Mouse (Mus musculus) T-helper 2 cell (primary cell): ENCODE results near the gene Vps53.
"Not testable (repeated sequence)": the region's sequence is repeated elsewhere in the genome, so short reads cannot be mapped to it uniquely, and the experiment has no call there.

Experiments
- in situ Hi-C: fragments of 300-600 bp; cut with MboI, MseI; formaldehyde crosslinking; loops from one replicate; pipeline ENCODE4 v1.15.1; 2025; ENCODE audit warnings: high pct_unique_total_duplicates

Gene Vps53

GRCm38 (mm10) chr11:76179495-76180145 lies at the start of gene Vps53, which contains the start of gene Fam57a:
Gene Vps53, minus strand, starts transcription at chr11:76179647.
Gene Fam57a, plus strand, starts transcription at chr11:76179671.
- in situ Hi-C loops: no loop called here

GRCm38 (mm10) chr11:76225051-76225450 lies 45.6 kb upstream of the Vps53 start:
- in situ Hi-C loops: no loop called here

- in situ Hi-C loops: no loop called here
These were observed 45.2 kb upstream of the Vps53 start for GRCm38 (mm10) chr11:76224631-76225030.

GRCm38 (mm10) chr11:76217390-76217800 lies 37.9 kb upstream of the Vps53 start, which contains the start of the genes Dbil5 and Gemin4:
Gene Dbil5, plus strand, starts transcription at chr11:76217608.
Gene Gemin4, minus strand, starts transcription at chr11:76217664.
- in situ Hi-C loops: no loop called here

DNA sequence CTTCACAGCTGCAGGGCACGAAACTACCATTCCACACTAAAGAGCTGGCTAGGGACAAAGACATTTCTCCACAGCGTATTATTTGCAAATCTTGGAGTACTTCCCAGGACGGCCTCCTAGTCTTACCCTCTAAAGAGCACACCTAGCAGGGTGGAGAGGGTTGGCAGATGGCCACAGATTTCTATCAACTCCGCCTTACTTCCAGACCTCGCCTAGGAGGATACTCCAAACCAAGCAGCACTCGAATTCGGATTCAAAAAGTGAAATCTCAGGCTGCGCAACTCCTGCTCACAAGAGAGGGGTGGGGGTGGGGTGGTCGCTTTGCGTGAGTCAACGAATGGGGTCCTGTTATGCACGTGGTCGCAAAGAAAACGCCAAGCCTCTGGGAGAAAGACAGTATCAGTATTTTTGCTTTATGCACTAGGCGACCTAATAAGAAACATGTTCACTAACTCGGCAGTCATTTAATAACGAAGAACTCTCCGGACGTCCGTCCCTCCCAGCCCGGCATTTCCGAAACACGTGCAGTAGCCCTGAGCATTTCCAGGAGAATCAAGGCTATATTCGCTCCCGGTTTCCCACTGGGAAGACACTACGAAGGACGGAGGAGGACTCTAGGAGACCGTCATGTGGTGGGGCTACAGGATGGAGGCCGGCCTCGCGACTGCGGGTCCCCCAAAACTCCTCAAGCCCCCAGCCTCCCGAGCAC lies 37.4 kb upstream of the Vps53 start:
- in situ Hi-C loops: no loop called here

- in situ Hi-C loops: no loop called here
These were observed 36.6 kb upstream of the Vps53 start for GRCm38 (mm10) chr11:76216049-76216540.

GRCm38 (mm10) chr11:76215011-76215410 lies 35.6 kb upstream of the Vps53 start:
- in situ Hi-C loops: no loop called here

DNA sequence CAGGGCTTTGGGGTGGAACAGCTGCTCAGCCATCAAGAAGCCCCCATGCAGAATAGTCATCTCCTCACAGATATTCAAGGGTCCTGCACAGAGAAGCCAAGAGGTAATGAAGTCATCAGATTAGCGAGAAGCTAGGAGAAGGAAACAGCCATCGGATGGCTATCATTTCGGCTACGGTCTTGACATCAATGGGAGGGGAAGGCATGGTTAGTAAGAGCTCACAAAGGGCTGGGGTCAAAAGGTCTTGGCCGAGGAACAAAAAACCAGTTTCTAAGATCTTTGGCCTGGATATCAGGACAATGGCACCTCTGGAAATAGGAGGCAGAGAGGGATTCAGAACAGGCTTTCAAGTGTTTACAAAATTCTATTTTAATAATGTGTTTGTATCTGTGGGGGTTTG lies 34.4 kb upstream of the Vps53 start:
- in situ Hi-C loops: no loop called here

DNA sequence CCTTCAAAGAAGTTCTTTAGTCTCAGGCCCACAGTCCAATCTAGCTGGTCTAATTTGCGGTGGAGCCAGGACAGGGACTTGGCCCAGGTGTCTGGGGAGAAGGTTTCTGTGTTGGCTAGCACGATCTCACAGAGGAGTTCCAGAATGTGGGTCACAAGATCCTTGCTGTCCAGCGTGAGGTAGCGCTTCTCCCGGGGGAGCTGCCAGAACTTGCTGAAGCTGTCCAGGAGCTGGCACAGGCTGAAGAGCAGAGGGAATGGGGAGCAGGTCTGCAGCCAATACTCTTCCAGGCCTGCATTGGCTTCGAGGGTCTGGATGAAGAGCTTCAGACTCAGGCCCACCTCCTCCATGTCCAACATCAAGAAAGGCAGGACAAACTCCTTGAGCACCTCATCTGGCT lies 32.1 kb upstream of the Vps53 start:
- in situ Hi-C loops: not testable (repeated sequence)

- in situ Hi-C loops: no loop called here
These were observed 31.0 kb upstream of the Vps53 start for GRCm38 (mm10) chr11:76210228-76210985.

- in situ Hi-C loops: no loop called here
These were observed 27.3 kb upstream of the Vps53 start for GRCm38 (mm10) chr11:76206793-76207192.

GRCm38 (mm10) chr11:76201761-76202674 lies 22.6 kb upstream of the Vps53 start:
- in situ Hi-C loops: no loop called here

- in situ Hi-C loops: no loop called here
These were observed 17.6 kb upstream of the Vps53 start for GRCm38 (mm10) chr11:76196977-76197469.

GRCm38 (mm10) chr11:76196275-76196976 lies 17.0 kb upstream of the Vps53 start:
- in situ Hi-C loops: no loop called here

DNA sequence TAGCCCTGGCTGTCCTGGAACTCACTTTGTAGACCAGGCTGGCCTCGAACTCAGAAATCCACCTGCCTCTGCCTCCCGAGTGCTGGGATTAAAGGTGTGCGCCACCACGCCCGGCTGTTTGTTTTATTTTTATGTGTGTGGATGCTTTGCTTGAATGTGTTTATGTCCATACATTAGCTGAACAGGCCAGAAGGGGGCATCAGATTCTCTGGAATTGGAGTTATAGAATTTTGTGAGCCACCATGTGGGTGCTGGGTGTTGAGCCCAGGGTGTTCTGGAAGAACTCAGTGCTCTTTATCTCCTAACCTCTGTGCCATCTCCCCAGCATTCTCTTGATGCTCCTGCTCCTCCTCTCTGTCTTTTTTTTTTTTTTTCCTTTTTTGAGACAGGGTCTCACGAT lies 7.5 kb upstream of the Vps53 start:
- in situ Hi-C loops: no loop called here

GRCm38 (mm10) chr11:76183745-76184144 lies 4.3 kb upstream of the Vps53 start:
- in situ Hi-C loops: no loop called here

- in situ Hi-C loops: no loop called here
These were observed 696 bp upstream of the Vps53 start for GRCm38 (mm10) chr11:76180146-76180540.

GRCm38 (mm10) chr11:76178726-76179494 lies 537 bp downstream of the Vps53 start:
- in situ Hi-C loops: no loop called here

DNA sequence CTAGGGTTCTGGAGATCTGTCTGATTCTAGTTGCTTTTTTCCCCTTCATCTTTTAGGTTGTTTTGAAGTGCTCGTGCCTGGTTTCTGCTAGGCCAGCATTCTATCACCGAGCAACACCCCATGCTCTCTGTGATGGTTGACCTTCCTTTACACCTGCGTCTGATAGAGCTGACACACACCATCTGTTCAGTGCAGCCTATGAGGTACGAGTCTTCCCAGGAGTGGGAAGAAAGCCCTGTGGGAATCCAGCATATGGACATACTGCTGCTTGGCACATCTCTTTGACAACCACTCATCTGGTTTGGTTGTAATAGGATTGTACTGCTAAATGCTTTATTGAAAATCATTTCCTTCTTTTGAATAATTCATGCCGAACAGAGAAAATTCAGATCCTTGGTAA lies 9.2 kb downstream of the Vps53 start:
- in situ Hi-C loops: no loop called here
